Mouse (Mus musculus): Measurements from ENCODE around the gene Ctse.
"Not testable (repeated sequence)": the region's sequence is repeated elsewhere in the genome, so short reads cannot be mapped to it uniquely, and the experiment has no call there.

Gene Ctse

DNA sequence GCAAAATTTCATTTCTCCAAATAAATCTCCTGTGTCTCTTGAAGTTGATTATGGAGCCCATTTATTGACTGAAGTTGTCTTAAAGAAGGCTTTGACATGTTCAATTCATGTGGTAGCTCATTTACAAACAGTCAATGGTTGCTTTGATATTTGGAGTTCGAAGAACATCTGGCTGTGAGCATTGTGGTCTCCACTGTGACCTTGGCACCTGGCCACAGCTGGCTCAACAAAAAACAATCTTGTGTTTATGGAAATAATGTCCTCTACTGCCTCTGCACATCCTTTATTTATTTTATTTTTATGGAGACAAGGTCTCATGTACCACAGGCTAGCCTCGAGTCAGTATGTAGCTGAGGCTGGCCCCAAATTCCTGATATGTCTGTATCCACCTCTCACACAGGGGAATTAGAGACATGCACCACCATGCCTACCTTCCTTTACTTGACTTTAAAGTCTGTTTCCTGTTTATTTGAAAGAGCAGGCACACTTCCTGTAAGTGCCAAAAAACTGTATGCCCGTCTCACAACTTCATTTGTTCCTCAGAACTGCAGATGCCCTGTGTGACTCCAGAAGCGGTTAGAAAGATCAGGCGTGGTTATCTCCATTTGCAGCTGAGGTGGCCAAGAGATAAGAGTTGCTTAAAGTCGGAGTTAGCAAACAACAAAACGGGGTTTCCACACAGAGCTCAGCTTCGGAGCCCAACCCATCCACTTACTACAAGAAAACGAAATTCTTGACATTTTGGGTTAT, at the start of gene Ctse:
Gene Ctse (plus strand): TSS at position 516 of the 750 bp plus-strand sequence.
- DNase-seq (ENCODE audit: low read depth, low spot score), result no peak

DNA sequence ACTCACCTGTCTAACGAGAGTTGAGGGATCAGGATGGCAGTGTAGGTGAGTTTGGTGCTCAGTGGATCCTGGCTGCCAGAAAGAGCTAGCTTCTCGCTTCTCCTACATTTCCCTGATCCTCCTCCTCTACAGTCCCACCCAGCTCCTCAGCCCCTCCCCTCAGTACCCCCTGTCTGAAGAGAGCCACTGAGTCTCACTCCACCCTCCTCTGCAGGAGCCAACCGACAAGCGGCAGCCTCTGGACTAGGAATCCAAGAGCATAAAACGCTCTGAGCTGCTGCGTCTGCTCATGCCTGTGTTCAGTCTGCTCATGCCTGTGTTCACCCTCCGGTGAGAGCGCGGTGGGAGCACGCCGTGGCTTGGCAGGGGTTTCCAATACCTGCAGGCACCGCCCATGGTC, 39.2 kb upstream of the Ctse start, which contains the start of gene Avpr1b:
Gene Avpr1b (plus strand): TSS at position 335 of the 400 bp plus-strand sequence.
- peak; percentile 55 for DNase-seq (ENCODE audit: low read depth, low spot score)

DNA sequence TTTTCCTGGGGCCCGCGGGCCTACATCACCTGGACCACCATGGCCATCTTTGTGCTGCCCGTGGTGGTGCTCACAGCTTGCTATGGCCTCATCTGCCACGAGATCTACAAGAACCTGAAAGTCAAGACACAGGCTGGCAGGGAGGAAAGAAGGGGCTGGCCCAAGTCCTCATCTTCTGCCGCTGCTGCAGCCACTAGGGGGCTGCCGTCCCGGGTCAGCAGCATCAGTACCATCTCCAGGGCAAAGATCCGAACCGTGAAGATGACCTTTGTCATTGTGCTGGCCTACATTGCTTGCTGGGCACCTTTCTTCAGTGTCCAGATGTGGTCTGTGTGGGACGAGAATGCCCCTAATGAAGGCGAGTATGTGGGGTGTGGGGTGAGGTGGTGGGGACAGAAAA, 37.8 kb upstream of the Ctse start:
- DNase-seq (ENCODE audit: low read depth, low spot score), result peak; percentile 35

- DNase-seq (ENCODE audit: low read depth, low spot score), result no peak
Observed at GRCm38 (mm10) chr1:131606719-131607118, 31.4 kb upstream of the Ctse start.

DNA sequence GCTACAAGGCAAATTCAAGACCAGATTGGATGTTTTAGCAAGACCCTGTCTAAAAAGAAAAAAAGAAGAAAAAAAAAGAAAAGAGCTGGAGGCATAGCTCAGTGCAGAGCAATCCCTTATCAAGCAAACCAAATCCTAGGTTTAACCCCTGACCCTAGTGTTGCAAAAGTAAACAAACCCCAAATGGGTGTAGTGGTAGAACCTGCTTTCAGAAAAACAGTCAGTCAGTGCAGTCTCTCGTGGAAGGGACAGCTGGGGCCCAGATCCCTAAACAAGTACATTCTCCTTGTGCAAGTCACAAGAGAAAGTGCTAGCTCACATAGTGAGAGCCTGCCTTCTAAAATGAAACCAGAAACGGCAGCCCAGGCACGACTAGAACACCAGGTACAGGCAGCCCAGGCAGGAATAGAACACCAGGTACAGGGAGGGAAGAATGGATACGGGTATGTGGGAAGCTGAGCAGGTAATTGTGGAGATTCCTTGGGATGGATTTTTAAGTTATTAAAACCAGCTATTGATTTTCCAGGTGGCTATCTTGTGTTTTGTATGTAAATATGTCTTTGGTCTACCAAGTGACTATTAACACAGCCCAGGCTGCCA, 25.4 kb upstream of the Ctse start:
- DNase-seq (ENCODE audit: low read depth, low spot score), result no peak

DNA sequence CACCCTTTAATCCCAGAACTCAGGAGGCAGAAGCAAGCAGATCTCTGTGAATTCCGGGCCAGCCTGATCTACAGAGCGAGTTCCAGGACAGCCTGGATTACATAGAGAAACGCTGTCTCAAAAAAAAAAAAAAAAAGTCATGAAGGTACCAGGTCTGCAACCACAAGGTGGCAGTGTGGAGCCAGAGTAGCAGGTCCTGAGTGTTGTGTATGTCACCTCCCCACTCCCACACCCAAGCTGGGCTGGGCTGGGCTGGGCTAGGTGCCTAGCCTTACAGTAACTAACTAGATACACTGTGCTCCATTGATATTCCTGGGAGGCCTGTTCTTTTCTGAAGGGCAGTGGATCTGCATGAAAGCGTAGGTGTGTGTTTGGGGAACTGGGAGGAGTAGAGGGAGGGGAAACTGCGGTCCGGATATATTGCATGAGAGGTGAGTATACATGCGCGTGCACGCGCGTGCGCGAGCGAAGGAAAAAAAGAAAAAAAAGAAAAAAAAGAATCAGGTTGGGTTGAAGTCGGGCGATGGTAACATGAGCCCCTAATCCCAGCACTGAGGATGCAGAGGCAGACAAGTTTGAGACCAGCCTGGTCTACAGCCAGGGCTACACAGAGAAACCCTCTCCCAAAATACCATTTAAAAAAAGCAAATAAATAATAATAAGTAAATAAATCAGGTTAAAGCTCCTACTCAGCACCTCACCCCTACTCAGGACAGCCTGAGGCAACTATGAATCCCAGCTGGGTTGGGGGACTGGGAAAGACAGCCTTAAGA, 24.6 kb upstream of the Ctse start:
- DNase-seq (ENCODE audit: low read depth, low spot score), result peak; percentile 96

- DNase-seq (ENCODE audit: low read depth, low spot score), result no peak
Observed at GRCm38 (mm10) chr1:131614641-131615040, 23.5 kb upstream of the Ctse start.

- DNase-seq (ENCODE audit: low read depth, low spot score), result no peak
Observed at GRCm38 (mm10) chr1:131616131-131616530, 22.0 kb upstream of the Ctse start.

- DNase-seq (ENCODE audit: low read depth, low spot score), result no peak
Observed at GRCm38 (mm10) chr1:131616546-131617220, 21.4 kb upstream of the Ctse start.

GRCm38 (mm10) chr1:131618576-131618975, 19.5 kb upstream of the Ctse start:
- DNase-seq (ENCODE audit: low read depth, low spot score), result peak; percentile 31

DNA sequence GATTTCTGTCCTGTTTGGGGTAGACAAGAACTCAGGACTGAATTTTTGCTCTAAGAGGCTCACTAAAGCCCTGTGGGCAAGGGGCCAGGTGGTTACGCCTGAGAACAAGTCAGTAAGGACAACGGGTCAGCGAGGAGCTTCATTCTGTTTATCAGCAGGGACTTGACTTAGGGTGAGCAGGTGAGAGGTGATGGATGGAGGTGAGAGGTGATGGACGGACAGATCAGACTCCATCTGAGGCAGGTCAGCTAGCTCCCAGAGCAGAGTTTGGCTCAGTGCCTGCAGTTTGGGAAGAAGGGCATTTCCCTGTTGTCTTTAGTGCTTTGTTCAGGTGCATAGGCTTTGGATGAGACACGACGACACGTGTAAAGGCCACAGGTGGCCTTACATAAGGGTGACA, 18.8 kb upstream of the Ctse start:
- no peak for DNase-seq (ENCODE audit: low read depth, low spot score)

- no peak for DNase-seq (ENCODE audit: low read depth, low spot score)
Observed at GRCm38 (mm10) chr1:131623644-131624043, 14.5 kb upstream of the Ctse start.

GRCm38 (mm10) chr1:131624175-131624835, 13.8 kb upstream of the Ctse start:
- no peak for DNase-seq (ENCODE audit: low read depth, low spot score)

- no peak for DNase-seq (ENCODE audit: low read depth, low spot score)
Observed at GRCm38 (mm10) chr1:131626200-131626599, 11.9 kb upstream of the Ctse start.

DNA sequence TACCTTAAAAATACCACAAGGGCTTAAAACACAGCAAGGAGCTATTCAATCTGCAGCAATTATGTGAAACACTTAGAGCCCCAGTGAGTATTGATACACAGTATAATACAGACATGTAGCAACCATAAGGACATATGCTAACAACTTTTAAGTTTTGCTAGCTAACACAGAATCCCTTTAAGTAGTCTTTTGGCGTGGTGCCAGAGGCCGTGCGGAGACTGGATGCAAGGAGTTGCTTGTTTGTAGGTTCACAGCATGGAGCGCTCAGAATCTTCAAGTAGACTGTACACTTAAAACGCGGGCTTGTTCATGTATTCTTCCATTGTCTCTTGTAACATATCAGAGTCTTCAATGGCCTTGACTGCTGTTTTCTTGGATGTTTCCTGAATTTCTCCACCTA, 5.9 kb upstream of the Ctse start:
- not testable (repeated sequence) for DNase-seq (ENCODE audit: low read depth, low spot score)

DNA sequence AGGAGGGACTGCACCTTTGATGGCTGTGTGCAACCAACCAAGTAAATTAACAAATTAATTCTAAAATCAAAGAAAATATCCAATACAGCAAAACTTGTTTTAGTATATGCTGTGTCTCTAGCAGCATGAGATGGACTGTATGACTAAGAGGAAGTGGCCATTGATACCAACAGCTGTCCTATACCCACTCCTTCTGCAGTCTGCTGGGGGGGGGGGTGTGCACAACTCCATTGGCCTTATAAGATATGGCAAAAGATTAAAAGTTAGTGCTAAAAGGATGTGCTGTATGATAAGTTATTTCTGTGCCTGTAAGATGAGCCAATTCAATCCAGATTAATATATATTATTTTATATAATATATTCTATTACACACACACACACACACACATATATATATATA, 3.6 kb upstream of the Ctse start:
- no peak for DNase-seq (ENCODE audit: low read depth, low spot score)

- DNase-seq (ENCODE audit: low read depth, low spot score), result no peak
Observed at GRCm38 (mm10) chr1:131638541-131639421, 675 bp downstream of the Ctse start.

DNA sequence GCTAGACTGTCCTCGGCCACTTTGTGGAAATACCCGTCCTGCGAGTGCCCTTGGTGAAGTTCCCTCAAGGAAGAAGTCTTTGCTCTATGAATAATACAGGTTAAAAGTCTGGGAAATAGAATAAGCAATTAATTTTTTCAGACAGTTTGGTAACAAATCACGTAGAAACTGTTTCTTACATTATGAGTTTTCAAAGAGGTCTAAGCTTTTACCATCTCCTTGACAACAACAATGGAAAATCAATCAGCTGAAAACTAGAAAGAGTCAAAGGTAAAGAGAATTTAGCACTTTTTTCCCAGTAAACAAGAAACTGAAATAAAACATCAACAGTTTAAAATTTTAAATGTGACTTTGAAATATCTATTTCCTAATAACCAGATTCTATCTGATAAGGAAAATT, 2.0 kb downstream of the Ctse start:
- DNase-seq (ENCODE audit: low read depth, low spot score), result no peak

DNA sequence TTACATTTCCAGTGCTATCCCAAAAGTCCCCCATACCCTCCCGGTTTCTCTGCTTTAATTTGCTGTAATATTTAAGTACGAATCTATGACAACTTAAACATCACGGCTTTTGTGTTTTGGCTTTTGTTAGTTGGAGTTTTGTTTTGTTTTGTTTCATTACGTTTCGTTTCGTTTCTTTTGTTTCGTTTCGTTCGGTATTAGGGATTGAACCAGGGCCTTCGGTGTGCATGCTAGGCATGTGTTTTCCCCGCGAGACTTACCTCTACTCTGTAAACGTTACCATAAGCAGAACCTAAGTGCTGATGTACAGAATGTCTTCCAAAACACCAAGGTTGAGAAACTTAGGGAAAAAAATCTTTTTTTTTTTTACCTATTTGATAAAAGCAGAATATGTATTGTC, 3.5 kb downstream of the Ctse start:
- DNase-seq (ENCODE audit: low read depth, low spot score), result no peak

DNA sequence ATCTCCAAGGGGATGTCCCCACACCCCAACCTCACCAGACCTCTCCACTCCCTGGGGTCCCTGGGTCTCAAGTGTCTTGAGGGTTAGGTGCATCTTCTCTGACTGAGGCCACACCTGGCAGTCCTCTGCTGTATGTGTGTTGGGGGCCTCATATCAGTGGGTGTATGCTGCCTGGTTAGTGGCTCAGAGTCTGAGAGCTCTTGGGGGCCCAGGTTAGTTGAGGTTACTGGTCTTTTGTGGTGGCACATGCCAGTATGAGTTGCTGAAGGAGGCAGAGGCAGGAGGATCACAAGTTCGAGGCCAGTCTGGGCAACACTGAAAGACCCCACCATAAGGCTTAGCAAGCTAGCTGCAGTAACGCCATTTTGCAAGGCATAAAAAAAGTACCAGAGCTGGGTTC, 4.1 kb downstream of the Ctse start:
- DNase-seq (ENCODE audit: low read depth, low spot score), result no peak

All from ES-CJ7 (cell line).